Mouse (Mus musculus): ENCODE results near the gene Nisch.

The Nisch gene

GRCm38 (mm10) chr14:31165458-31165857 lies 51.3 kb downstream of the Nisch start:
- in situ Hi-C loops (cut with MboI, MseI): loop anchor here in 1 of 2 experiments (10.0 kb wide), 1 partner anchor 541 kb away; the partner anchor contains the start of gene Prkcd

- in situ Hi-C loops (cut with MboI, MseI): loop anchor here in 1 of 2 experiments (10.0 kb wide), 1 partner anchor 540 kb away; the partner anchor contains the start of gene Prkcd
These were observed 51.7 kb downstream of the Nisch start for GRCm38 (mm10) chr14:31165010-31165409.

GRCm38 (mm10) chr14:31164067-31164466 lies 52.7 kb downstream of the Nisch start:
- in situ Hi-C loops (cut with MboI, MseI): loop anchor here in 1 of 2 experiments (10.0 kb wide), 1 partner anchor 539 kb away; the partner anchor contains the start of gene Prkcd

- in situ Hi-C loops (cut with MboI, MseI): loop anchor here in 1 of 2 experiments (10.0 kb wide), 1 partner anchor 537 kb away; the partner anchor contains the start of gene Prkcd
These were observed 55.1 kb downstream of the Nisch start for GRCm38 (mm10) chr14:31161638-31162037.

GRCm38 (mm10) chr14:31161191-31161590 lies 55.6 kb downstream of the Nisch start:
- in situ Hi-C loops (cut with MboI, MseI): loop anchor here in 1 of 2 experiments (10.0 kb wide), 1 partner anchor 536 kb away; the partner anchor contains the start of gene Prkcd

- in situ Hi-C loops (cut with MboI, MseI): loop anchor here in 1 of 2 experiments (10.0 kb wide), 1 partner anchor 536 kb away; the partner anchor contains the start of gene Prkcd
These were observed 56.3 kb downstream of the Nisch start for GRCm38 (mm10) chr14:31160196-31161150.

- in situ Hi-C loops (cut with MboI, MseI): no loop called here
These were observed 71.1 kb downstream of the Nisch start for GRCm38 (mm10) chr14:31145694-31146093.

- in situ Hi-C loops (cut with MboI, MseI): no loop called here
These were observed 75.7 kb downstream of the Nisch start for GRCm38 (mm10) chr14:31141011-31141410.

GRCm38 (mm10) chr14:31140141-31140540 lies 76.6 kb downstream of the Nisch start:
- in situ Hi-C loops (cut with MboI, MseI): no loop called here

- in situ Hi-C loops (cut with MboI, MseI): no loop called here
These were observed 77.1 kb downstream of the Nisch start for GRCm38 (mm10) chr14:31139666-31140065.

GRCm38 (mm10) chr14:31138897-31139429 lies 77.8 kb downstream of the Nisch start:
- in situ Hi-C loops (cut with MboI, MseI): no loop called here

- in situ Hi-C loops (cut with MboI, MseI): no loop called here
These were observed 78.4 kb downstream of the Nisch start for GRCm38 (mm10) chr14:31138219-31138896.

GRCm38 (mm10) chr14:31137791-31138190 lies 79.0 kb downstream of the Nisch start:
- in situ Hi-C loops (cut with MboI, MseI): no loop called here

GRCm38 (mm10) chr14:31137281-31137595 lies 79.5 kb downstream of the Nisch start:
- in situ Hi-C loops (cut with MboI, MseI): no loop called here

- in situ Hi-C loops (cut with MboI, MseI): no loop called here
These were observed 80.1 kb downstream of the Nisch start for GRCm38 (mm10) chr14:31136411-31137280.

- in situ Hi-C loops (cut with MboI, MseI): no loop called here
These were observed 81.0 kb downstream of the Nisch start for GRCm38 (mm10) chr14:31135495-31136410.

GRCm38 (mm10) chr14:31134015-31135000 lies 82.4 kb downstream of the Nisch start:
- in situ Hi-C loops (cut with MboI, MseI): no loop called here

GRCm38 (mm10) chr14:31133023-31133665 lies 83.6 kb downstream of the Nisch start:
- in situ Hi-C loops (cut with MboI, MseI): no loop called here

All from T-helper 17 cell (primary cell).